11 mouse cellular contexts compared by ENCODE assay signal in the genomic region with DNA sequence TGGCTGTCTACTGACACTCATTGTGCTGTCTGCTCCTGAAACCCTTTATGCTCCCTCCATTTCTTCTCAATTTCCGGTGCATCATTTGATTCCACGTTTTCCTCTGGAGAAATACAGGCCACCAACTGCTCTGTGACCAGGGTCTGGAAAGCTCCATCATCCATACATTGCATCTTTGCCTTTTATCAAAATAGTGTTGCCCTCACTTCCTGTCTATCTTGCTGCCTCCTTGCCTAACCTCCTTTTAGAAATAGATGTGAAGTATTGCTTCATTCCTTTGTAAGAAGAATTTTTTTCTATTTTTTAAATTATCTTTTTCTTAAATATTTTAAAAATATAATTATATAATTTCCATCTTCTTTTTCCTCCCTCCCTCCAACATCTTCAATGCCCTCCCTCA.
"Had no signal": no experiment of that assay in that cellular context is flagged by ENCODE, and none has a peak within 500 bp of the region (broad histone marks: within the 10 kb centered on the region; RNA-seq: fewer than 3 reads in every experiment).

No protein-coding gene starts in this region.

- DNase-seq: retina, postnatal 1 day; right cerebral cortex, adult 18-20 months; right cerebral cortex, postnatal 14 days; right cerebral cortex, postnatal 25 days; right cerebral cortex, postnatal 4 days; spleen, adult 18-20 months; thymus, adult 18-20 months; thymus, adult 2 months; thymus, postnatal 25 days; thymus, postnatal 36 days; thymus, postnatal 4 days had no signal
